Mouse (Mus musculus): ENCODE measurements at regions not wholly inside any gene's neighbourhood (a gene's known extent, or its start where the extent isn't known, plus 50 kb on each side); places are given as distances from the start of the nearest gene placed in this dataset.

- DNase-seq (ENCODE audit: low spot score in 2 of 2) = no peak
These were observed 68.4 kb upstream of the Tpm1 start for GRCm38 (mm10) chr9:67117639-67118038.

- no peak for DNase-seq (ENCODE audit: low spot score in 2 of 2)
These were observed 66.8 kb upstream of the Tpm1 start for GRCm38 (mm10) chr9:67115991-67116390.

DNA sequence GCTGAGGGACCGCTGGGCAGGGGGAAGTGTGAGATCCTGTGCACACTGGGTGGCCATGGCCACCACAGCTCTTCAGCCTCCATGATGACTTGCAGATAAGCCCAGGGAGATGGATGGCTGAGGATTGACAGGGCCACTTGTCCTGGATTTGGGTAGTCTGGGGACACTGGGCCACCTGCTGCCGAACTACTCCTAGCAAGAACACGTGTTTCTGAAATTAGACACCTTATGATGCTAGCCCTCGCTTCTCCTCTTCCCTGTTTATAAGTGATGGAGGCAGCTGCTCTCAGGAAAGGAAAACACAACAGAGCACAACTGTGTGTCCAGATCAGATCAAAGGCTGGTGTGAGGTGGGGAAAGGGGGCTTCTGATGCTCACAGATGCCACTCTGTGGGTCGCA, 64.9 kb upstream of the Tpm1 start:
- DNase-seq (ENCODE audit: low spot score in 2 of 2) = no peak

- DNase-seq (ENCODE audit: low spot score in 2 of 2) = no peak
These were observed 62.8 kb upstream of the Tpm1 start for GRCm38 (mm10) chr9:67111836-67112584.

DNA sequence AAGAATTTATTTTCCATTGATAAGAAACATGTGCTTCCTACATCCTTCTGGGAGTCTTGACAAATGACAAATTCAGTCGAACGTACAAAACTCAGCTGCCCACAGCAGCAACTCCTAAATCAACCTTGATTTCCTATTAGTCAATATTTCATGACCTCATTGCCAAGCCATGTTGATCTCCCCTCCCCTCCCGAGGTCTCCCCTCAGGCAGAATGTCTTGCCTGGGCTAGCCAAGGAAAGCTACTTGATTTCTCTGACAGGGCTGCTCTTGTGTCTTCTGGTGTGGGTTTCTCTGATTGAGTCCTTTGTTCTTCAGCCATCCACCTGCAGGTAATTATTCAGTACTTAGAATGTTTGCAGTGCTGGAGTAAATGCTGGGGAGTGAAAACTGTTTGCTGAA, 58.7 kb upstream of the Tpm1 start:
- DNase-seq (ENCODE audit: low spot score in 2 of 2) = no peak

DNA sequence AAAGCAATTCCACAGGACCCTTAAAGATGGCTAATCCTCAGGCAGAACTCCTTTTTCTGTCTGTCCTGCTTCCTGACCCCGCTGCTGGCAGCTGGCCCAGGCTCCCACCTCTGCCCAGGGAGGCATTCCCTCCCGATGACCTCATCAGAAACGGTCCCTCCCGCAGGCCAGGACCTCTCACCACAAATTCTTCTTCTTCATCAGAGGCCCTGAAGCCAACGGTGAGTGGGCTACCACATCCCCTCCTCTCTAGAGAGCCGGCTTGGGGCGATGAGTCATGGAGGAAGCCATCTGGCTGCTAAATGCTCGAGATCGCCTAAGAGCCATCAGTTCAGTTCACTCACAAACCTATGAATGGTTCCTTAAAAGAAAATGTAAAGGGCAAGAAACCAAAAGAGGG, 56.7 kb upstream of the Tpm1 start:
- peak in 1 of 2 experiments; percentile 73 for DNase-seq (ENCODE audit: low spot score in 2 of 2)

GRCm38 (mm10) chr9:67105216-67105615, 56.0 kb upstream of the Tpm1 start:
- DNase-seq (ENCODE audit: low spot score in 2 of 2) = no peak

DNA sequence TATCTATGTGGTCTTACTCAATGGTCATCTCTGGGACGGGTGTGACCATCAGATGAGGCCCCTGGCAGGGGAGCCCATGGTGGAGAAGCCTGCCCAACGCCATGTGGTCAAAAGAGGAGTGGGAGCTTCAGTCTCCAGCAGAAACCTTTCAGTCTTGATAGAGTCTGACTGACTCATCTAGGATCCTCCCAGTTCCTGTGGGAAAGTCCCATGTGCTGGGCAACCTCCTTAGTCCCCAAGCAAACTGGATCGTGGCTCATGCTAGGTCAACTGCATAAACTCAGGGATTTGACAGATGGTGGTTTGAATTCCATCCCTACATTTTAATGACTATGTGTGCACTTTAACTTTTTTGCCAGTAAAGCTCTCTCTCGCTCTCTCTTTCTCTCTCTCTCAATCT, 55.4 kb upstream of the Tpm1 start:
- no peak for DNase-seq (ENCODE audit: low spot score in 2 of 2)

GRCm38 (mm10) chr9:67102578-67102977, 53.4 kb upstream of the Tpm1 start:
- no peak for DNase-seq (ENCODE audit: low spot score in 2 of 2)

GRCm38 (mm10) chr9:67099471-67099870, 50.3 kb upstream of the Tpm1 start:
- no peak for DNase-seq (ENCODE audit: low spot score in 2 of 2)

Data from urinary bladder, postnatal 4 days (tissue).